Mouse (Mus musculus): ENCODE data around the gene Med1. TPM values are rescaled to one million over a fixed set of nuclear protein-coding genes. Genes with fewer than 3 reads are reported as not detected.

Gene Med1
- polyA plus RNA-seq (2015; fragmentation: Nextera tagmentation; extraction: Ambion mirVana) = 29.2 and 31.0 TPM in 2 replicates

DNA sequence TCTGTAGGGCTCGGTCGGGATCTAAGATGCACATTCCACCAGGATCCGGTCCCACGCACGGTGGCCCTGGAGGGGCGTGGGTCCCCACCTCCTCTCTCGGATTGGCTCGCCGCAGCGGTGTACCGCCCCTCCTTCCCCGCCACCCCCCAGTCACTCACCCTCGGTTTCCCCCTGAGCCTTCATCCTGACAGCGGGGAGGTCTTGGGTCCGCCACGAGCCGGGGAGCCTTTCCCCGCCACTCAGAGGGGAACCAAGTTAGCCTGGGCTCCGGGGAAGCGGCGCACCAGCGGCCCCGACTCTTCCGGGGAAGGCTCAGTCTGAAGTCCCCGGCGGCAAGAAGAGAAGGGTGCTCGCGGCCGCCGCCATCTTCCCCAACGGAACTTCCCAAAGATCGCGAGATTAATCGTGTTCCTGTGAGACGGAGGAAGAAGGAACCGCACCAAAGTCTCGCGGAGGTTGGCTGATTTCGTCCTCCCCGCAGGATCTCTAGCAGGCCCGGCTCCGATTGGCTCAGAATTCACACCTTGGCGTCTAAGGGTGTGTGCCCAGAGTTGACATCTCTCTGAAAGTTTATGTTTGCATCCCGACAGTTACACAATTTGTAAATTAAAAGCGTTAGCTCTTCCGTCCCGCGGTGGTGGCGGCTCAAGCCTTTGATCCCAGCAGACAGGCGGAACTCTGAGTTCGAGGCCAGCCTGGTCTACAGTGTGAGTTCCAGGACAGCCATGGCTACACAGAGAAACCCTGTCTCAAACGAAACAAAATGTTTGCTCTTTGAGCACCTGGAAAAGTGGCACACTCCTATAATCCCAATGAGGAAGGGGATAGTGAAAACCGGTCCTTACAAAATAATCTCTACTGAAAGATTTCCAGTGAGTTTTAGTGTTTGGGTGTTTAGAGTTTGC is at the start of gene Med1:
Gene Med1 (minus strand): TSS at position 393 of the 905 bp plus-strand sequence.

DNA sequence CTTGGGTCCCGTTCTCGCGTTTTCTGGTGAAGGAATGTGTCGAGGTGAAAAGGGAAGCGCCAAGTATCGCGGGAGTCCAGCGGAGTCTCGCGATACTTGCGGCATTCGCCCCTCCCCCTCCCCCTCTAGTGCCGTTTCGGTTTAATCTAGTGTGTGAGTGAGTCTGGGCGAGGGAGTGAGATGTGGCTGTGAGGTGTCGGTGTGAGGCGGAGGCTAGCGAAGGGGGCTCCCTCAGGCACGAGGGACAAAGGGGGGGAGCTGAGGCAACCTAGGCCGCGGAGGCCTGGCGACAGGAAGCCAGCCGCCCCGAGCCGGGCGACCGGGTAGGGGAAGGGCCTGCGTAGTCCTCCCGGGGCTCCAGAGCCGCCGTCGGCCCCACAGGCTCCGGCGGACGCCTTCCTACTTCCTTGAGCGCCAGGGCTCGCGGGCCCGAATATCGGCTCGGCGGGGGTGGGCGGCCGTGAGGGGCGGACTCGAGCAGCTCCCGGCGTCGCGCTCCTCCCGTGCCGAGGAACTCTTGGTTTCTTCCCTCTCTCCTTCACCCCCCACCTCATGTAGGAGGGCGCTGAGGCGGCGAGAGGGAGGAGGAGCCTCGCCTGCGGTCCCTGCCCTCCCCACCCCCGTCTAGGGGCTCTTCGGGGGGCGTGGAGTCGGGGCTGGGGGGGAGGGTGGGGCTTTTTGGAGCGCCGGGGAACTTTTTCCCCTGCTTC is 9.7 kb upstream of the Med1 start, which contains the start of gene Cdk12:
Gene Cdk12 (plus strand): TSS at position 419 of the 710 bp plus-strand sequence.

DNA sequence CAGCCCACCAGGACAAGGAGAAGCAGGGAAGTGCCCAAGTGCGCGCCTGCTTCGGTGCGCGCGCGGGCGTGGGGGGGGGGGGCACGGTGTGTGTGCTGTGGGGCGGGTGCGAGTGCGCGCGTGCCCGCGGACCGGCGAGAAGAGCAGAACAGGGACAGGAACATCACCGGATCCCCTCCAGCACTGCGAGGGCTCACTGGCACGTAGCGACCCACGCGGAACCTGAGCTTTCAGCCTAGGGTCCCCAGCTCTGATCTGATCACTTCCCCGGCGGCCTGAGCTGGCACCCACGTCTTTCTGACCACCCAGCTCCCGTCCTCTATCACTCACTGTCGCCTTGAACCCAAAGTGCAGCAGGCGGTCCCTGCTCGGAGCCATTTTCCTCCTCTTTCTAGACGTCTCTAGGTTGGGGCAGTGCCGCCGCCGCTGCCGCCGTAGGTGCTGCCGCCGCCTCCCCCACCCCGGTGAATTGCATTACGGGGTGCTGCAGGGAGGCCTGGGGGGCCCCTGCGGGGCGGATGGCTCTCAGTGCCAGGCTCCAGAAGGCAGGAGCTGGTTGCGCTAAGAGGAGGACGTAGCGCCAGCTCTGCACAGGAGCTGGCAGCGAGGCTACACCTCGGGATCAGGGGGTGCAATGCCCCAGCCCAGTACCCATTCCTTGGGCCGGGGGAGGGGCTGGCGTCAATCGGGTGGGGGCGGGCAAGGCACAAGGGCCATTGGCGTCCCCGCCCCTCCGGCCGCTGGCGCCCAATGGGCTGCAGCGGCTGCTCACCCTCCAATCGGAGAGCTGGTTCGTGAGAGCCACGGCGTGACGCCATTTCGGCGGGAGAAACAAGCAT is 43.1 kb downstream of the Med1 start, which contains the start of gene Fbxl20:
Gene Fbxl20 (minus strand): TSS at position 618 of the 839 bp plus-strand sequence.

Other genes with a start within 250 kb of the Med1 start
- 4.1 and 4.9 TPM in 2 replicates for gene Plxdc1, start 206.8 kb downstream of the Med1 start, polyA plus RNA-seq (2015; fragmentation: Nextera tagmentation; extraction: Ambion mirVana)
- 15.5 and 16.6 TPM in 2 replicates for gene Arl5c, start 197.1 kb downstream of the Med1 start, polyA plus RNA-seq (2015; fragmentation: Nextera tagmentation; extraction: Ambion mirVana)
- 0.91 and 1.9 TPM in 2 replicates for gene Cacnb1, start 170.3 kb downstream of the Med1 start, polyA plus RNA-seq (2015; fragmentation: Nextera tagmentation; extraction: Ambion mirVana)
- 919 and 932 TPM in 2 replicates for gene Rpl19, start 166.6 kb downstream of the Med1 start, polyA plus RNA-seq (2015; fragmentation: Nextera tagmentation; extraction: Ambion mirVana)
- gene Stac2, start 139.8 kb downstream of the Med1 start, polyA plus RNA-seq (2015; fragmentation: Nextera tagmentation; extraction: Ambion mirVana) = 0.23 and 0.38 TPM in 2 replicates
- gene Fbxl20, start 42.9 kb downstream of the Med1 start, polyA plus RNA-seq (2015; fragmentation: Nextera tagmentation; extraction: Ambion mirVana) = 8.3 and 9.7 TPM in 2 replicates
- 7.5 and 9.6 TPM in 2 replicates for gene Cdk12, start 9.8 kb upstream of the Med1 start, polyA plus RNA-seq (2015; fragmentation: Nextera tagmentation; extraction: Ambion mirVana)
- gene Neurod2, start 136.4 kb upstream of the Med1 start, polyA plus RNA-seq (2015; fragmentation: Nextera tagmentation; extraction: Ambion mirVana) = not detected in 2 replicates
- gene Ppp1r1b, start 155.1 kb upstream of the Med1 start, polyA plus RNA-seq (2015; fragmentation: Nextera tagmentation; extraction: Ambion mirVana) = 0.18 and 0.24 TPM in 2 replicates
- 18.5 and 22.1 TPM in 2 replicates for gene Stard3, start 165.1 kb upstream of the Med1 start, polyA plus RNA-seq (2015; fragmentation: Nextera tagmentation; extraction: Ambion mirVana)
- not detected in 2 replicates for gene Tcap, start 190.5 kb upstream of the Med1 start, polyA plus RNA-seq (2015; fragmentation: Nextera tagmentation; extraction: Ambion mirVana)
- not detected in 2 replicates for gene Pnmt, start 193.2 kb upstream of the Med1 start, polyA plus RNA-seq (2015; fragmentation: Nextera tagmentation; extraction: Ambion mirVana)
- gene Pgap3, start 207.2 kb upstream of the Med1 start, polyA plus RNA-seq (2015; fragmentation: Nextera tagmentation; extraction: Ambion mirVana) = 4.4 and 6.1 TPM in 2 replicates
- 3.5 and 4.7 TPM in 2 replicates for gene Erbb2, start 219.2 kb upstream of the Med1 start, polyA plus RNA-seq (2015; fragmentation: Nextera tagmentation; extraction: Ambion mirVana)
- 64.5 and 65.2 TPM in 2 replicates for gene Mien1, start 245.7 kb upstream of the Med1 start, polyA plus RNA-seq (2015; fragmentation: Nextera tagmentation; extraction: Ambion mirVana)